Mouse (Mus musculus): ENCODE measurements around the gene Nckap1l.

The Nckap1l gene

GRCm38 (mm10) chr15:103500723-103501122 is 47.1 kb downstream of the Nckap1l start:
- no peak for DNase-seq (ENCODE audit: extremely low read depth, low read depth, low spot score)

GRCm38 (mm10) chr15:103501186-103501585 is 47.6 kb downstream of the Nckap1l start:
- no peak for DNase-seq (ENCODE audit: extremely low read depth, low read depth, low spot score)

GRCm38 (mm10) chr15:103502435-103503250 is 49.0 kb downstream of the Nckap1l start, which contains the start of gene Pde1b:
Gene Pde1b, plus strand, starts transcription at chr15:103503034.
- no peak for DNase-seq (ENCODE audit: extremely low read depth, low read depth, low spot score)

- no peak for DNase-seq (ENCODE audit: extremely low read depth, low read depth, low spot score)
Observed at GRCm38 (mm10) chr15:103503251-103503600, 49.6 kb downstream of the Nckap1l start.

GRCm38 (mm10) chr15:103503660-103504059 is 50.1 kb downstream of the Nckap1l start:
- DNase-seq (ENCODE audit: extremely low read depth, low read depth, low spot score) = no peak

- DNase-seq (ENCODE audit: extremely low read depth, low read depth, low spot score) = no peak
Observed at GRCm38 (mm10) chr15:103509317-103509716, 55.7 kb downstream of the Nckap1l start.

- DNase-seq (ENCODE audit: extremely low read depth, low read depth, low spot score) = no peak
Observed at GRCm38 (mm10) chr15:103511652-103512051, 58.1 kb downstream of the Nckap1l start.

- DNase-seq (ENCODE audit: extremely low read depth, low read depth, low spot score) = no peak
Observed at GRCm38 (mm10) chr15:103513621-103514031, 60.0 kb downstream of the Nckap1l start.

GRCm38 (mm10) chr15:103514119-103514518 is 60.5 kb downstream of the Nckap1l start:
- DNase-seq (ENCODE audit: extremely low read depth, low read depth, low spot score) = no peak

GRCm38 (mm10) chr15:103514914-103515313 is 61.3 kb downstream of the Nckap1l start:
- no peak for DNase-seq (ENCODE audit: extremely low read depth, low read depth, low spot score)

GRCm38 (mm10) chr15:103518600-103519385 is 65.2 kb downstream of the Nckap1l start:
- DNase-seq (ENCODE audit: extremely low read depth, low read depth, low spot score) = no peak

- no peak for DNase-seq (ENCODE audit: extremely low read depth, low read depth, low spot score)
Observed at GRCm38 (mm10) chr15:103519386-103520378, 66.1 kb downstream of the Nckap1l start.

GRCm38 (mm10) chr15:103522458-103523099 is 69.0 kb downstream of the Nckap1l start:
- no peak for DNase-seq (ENCODE audit: extremely low read depth, low read depth, low spot score)

- DNase-seq (ENCODE audit: extremely low read depth, low read depth, low spot score) = no peak
Observed at GRCm38 (mm10) chr15:103523156-103523555, 69.6 kb downstream of the Nckap1l start.

GRCm38 (mm10) chr15:103530372-103530771 is 76.8 kb downstream of the Nckap1l start:
- DNase-seq (ENCODE audit: extremely low read depth, low read depth, low spot score) = no peak

GRCm38 (mm10) chr15:103534054-103534620 is 80.5 kb downstream of the Nckap1l start:
- DNase-seq (ENCODE audit: extremely low read depth, low read depth, low spot score) = no peak

- DNase-seq (ENCODE audit: extremely low read depth, low read depth, low spot score) = no peak
Observed at GRCm38 (mm10) chr15:103535030-103535429, 81.4 kb downstream of the Nckap1l start.

GRCm38 (mm10) chr15:103535786-103536185 is 82.2 kb downstream of the Nckap1l start:
- DNase-seq (ENCODE audit: extremely low read depth, low read depth, low spot score) = no peak

- no peak for DNase-seq (ENCODE audit: extremely low read depth, low read depth, low spot score)
Observed at GRCm38 (mm10) chr15:103536456-103536855, 82.9 kb downstream of the Nckap1l start.

Measured in fat pad, adult 2 months (tissue).